Mouse (Mus musculus): Measurements from ENCODE around the gene Dntt.

GRCm38 (mm10) chr19:41100863-41101262 is 71.8 kb downstream of the Dntt start:
- TF ChIP-seq POLR2A (IDR thresholded peaks at IDR 0.05; ENCODE audit: borderline replicate concordance, control insufficient read depth, low read depth, low read length) (no peak), CTCF (IDR thresholded peaks at IDR 0.05; ENCODE audit: control insufficient read depth, insufficient read depth, low read length) (no peak)

All from bone marrow, adult 2 months (tissue).